Mouse (Mus musculus): ENCODE results near the gene Tmprss5.
A peak's percentile ranks its signal among the peaks of the same experiment; 100 is the strongest.

DNA sequence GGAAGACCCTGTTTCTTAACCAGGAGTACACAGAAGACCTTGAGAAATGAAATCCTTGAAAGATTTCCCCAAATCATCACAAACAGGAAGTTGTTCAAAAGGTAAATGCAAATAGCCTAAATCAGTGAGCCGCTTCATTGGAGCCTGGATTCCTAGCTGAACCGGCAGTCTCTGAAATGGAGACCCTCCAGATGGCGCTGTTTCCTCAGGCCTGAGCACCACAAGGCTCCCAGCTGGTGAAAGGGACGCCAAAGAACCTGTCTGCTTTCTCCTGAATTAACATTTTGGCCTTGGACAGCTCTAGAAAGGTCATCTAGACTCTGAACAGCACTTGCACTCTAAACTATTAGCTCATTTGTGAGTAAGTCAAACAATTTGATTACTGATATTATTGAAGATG lies 501 bp downstream of the Tmprss5 start:
- TF ChIP-seq CTCF (IDR thresholded peaks at IDR 0.05; ENCODE audit: low read depth) = peak; percentile 84
- TF ChIP-seq EP300 (IDR thresholded peaks at IDR 0.05; ENCODE audit: low read depth) = no peak

Measured in heart, postnatal 0 days (tissue).